Mouse (Mus musculus) brain, embryonic 14.5 days (tissue): ENCODE measurements around the gene Bcas3.

ENCODE experiments used
- CTCF ChIP-seq: fragments of 200-500 bp; IDR thresholded peaks from 2 replicates; pipeline ENCODE4 v1.5.1; 2012; ENCODE audit warnings: inconsistent platforms, mild to moderate bottlenecking, moderate library complexity, borderline replicate concordance; ENCODE audit not compliant: insufficient read depth, insufficient read length; ENCODE audit errors: extremely low read depth
- POLR2A ChIP-seq: fragments of 200-500 bp; IDR thresholded peaks from 2 replicates; pipeline ENCODE4 v1.6.1; 2012; ENCODE audit warnings: mild to moderate bottlenecking, inconsistent platforms, borderline replicate concordance; ENCODE audit not compliant: poor library complexity, insufficient read depth, insufficient read length, severe bottlenecking; ENCODE audit errors: extremely low read depth

DNA sequence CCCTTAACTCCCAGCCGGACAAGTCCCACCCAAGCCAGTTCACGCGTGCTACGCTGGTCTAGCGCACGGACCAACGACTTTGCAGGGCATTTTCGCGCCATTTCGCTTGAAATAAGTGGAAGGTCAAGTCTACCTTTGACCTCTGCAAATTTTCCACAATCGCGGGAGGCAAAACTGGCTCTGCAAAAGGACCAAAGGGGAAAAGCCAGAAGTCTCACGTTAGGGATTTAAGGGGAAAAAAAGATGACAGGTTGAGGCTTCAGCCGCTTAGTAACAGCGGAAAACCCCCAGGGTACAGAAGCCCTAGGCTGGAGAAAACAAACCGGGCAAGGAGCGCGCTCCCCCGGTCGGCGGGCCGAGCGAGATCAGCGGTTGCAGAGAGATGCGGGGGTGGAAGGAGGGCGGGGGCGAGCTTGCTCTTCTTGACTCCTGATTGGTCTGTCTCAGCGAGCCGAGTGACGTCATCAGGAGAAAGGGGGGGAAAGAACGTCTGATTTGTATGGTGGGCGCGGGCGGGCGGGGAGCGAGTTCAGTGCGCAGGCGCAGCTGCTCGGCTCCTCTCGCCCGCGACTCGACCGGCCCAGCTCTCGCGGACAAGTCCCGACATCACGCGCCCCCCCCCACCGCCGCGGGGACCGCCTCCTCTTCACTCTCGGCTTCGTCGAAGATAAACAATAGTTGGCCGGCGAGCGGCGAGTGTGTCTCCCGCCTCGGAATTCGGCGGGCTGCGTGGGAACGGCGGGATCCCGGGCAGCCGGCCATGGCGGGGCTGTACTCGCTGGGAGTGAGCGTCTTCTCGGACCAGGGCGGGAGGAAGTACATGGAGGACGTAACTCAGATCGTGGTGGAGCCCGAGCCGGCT, 42.0 kb upstream of the Bcas3 start, which contains the start of gene Ppm1d:
- no peak for TF ChIP-seq CTCF
- TF ChIP-seq POLR2A = peak; percentile 65; the same call in 1 of the 2 replicates
